Mouse (Mus musculus): ENCODE results near the gene Mlec. TPM values are rescaled to one million over a fixed set of nuclear protein-coding genes. Genes with fewer than 3 reads are reported as not detected.
A peak's percentile ranks its signal among the peaks of the same experiment; 100 is the strongest.
"Not testable (repeated sequence)": the region's sequence is repeated elsewhere in the genome, so short reads cannot be mapped to it uniquely, and the experiment has no call there.

The Mlec gene
- polyA plus RNA-seq, 1 experiment from 2014 or later = 73.6 TPM

DNA sequence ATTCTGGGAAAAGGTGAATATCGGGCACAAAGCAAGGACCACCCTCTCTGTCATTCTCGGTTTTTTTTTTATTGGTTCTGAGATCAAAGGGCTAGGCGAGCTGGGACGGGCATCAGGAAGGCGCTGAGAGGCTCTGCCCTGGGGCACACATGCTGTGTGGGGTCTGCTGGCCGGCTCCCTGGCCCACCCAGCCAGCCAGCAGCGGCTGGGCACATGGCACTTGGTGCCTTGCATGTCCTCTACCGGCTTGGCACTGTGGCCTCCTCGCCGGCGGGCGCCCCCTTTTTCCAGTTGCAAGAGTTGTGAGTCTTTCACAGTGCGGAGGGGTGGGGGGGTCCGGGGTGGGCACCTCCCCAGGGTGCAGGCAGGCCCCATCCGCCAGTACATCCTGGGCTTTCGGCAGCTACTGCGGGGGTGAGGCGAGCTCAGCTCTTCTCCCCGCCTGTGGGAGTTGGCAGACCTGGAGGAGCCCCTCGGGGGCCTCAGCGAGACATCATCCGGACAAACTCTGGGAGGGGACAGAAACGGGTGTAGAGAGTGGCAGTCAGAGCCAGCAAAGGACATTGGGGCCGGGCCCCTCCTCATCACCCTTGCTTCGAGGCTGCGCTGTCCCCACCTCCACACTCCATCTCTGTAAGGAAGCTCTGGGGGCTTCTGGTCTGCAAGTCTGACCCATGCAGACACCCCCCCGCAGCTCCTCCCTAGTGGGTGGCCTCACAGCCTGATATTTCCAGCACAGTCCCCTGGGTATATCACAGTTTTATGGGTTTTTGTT, 10.8 kb upstream of the Mlec start:
- WGBS = 47% methylated on average over 27 of the region's 27 CpGs
- peak overlapping the region; percentile 51 for H3K27ac ChIP-seq (replicated peaks)

DNA sequence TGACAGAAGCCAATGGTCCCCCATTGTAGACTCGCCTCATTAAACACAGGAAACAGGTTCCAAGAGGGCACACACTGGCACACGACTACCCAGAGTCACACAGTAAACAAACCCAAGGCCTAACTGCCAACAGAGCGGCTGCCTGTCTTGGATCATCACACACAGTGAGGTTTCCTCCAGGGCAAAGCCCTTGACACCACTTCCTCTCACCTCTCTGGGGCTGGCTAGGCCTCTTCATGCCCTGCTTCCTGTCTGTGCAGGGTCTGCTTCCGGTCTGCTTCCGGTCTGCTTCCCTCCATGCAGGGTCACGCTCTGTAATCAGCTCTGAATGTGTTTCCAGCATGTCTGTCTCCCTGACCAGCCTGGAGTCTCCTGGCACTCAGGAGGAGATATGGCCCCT, 9.4 kb upstream of the Mlec start:
- WGBS = 62% methylated on average over 6 of the region's 6 CpGs
- no peak for DNase-seq (ENCODE audit: low spot score)
- Histone ChIP-seq H3K4me1 (peaks cover 31% of the 10 kb centered on the region), H3K9me3 (no peaks in the 10 kb centered on the region), H3K36me3 (replicated peaks) (no peaks in the 10 kb centered on the region), H3K27me3 (replicated peaks; ENCODE audit: low read depth, poor library complexity, severe bottlenecking) (no peaks in the 10 kb centered on the region), H3K4me3 (no peak overlapping the region), H3K27ac (replicated peaks) (peak overlapping the region; percentile 62; the same call in 1 of the 2 replicates)

More for the DNA sequence above, 10.8 kb upstream of the Mlec start:
- Histone ChIP-seq H3K36me3 (replicated peaks) (no peaks in the 10 kb centered on the region), H3K4me1 (peaks cover 22% of the 10 kb centered on the region), H3K9me3 (no peaks in the 10 kb centered on the region), H3K27me3 (replicated peaks; ENCODE audit: low read depth, poor library complexity, severe bottlenecking) (no peaks in the 10 kb centered on the region), H3K4me3 (no peak overlapping the region)
- peak; percentile 33 for DNase-seq (ENCODE audit: low spot score)

DNA sequence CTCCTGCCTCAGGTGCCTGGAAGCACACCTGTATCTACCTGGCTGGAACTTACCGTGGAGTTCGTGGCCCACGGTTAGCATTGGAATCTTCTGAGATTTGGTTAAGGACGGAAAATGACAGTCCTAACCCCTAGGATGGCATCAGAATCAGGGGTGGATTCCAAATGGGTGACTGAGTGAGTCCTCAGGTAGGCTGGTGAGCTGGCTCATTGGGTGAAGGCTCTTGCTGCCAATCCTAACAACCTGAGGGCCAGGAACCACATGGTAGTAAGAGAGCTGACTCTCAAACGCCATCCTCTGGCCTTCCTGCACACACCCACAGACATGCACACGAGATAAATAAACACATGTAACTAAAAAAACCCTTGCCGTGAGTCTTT, 8.8 kb upstream of the Mlec start:
- no peaks in the 10 kb centered on the region for H3K9me3 ChIP-seq
- H3K27me3 ChIP-seq (replicated peaks; ENCODE audit: low read depth, poor library complexity, severe bottlenecking) = no peaks in the 10 kb centered on the region
- 0 out of 2 replicates have a peak overlapping the region, but pooled peaks have one; percentile 62 for H3K27ac ChIP-seq (replicated peaks)
- H3K36me3 ChIP-seq (replicated peaks) = no peaks in the 10 kb centered on the region
- no peak overlapping the region for H3K4me3 ChIP-seq
- peaks cover 31% of the 10 kb centered on the region for H3K4me1 ChIP-seq
- WGBS = 85% methylated on average over 7 of the region's 7 CpGs
- no peak for DNase-seq (ENCODE audit: low spot score)

DNA sequence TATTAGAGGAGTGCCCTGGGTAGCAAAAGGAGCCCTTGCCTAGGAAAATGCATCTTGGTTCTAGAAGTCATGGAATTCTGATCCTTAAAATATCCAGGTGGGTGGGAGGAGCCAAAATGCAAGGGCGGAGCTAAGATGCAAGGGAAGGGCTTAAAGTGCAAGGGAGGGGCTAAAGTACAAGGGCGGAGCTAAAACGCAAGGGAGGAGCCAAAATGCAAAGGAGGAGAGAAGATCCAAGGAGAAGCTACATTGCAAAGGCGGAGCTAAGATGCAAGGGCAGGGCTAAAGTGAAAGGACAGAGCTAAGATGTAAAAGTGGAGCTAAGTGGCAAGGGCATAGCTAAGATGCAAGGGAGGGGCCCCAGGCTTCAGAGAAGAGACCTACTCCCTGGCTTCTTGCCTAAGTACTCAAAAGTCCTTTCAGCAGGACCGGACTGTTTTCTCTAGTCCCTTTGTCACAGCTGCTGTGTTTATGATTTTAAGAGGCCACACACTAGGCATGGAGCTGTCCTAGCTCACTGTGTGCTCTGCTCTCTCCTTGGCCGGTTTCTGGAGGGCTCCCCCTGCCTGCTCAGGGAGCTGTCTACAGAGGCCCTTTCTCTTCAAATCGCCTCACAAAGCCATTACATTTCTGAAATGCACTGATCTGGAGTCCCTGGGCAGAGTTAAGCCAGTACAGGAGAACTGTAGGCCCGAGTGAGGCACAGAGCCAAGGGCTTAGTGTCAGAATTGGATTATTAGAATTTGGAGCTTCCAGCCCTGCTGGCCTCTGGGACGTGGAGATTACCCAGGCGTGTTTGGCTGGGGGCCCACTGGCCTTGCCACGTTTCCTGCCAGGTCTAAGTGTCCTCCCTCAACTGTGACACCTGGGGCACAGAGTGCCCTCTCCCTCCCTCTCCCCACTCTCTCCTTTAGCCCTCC, 8.2 kb upstream of the Mlec start:
- Histone ChIP-seq H3K36me3 (replicated peaks) (no peaks in the 10 kb centered on the region), H3K27me3 (replicated peaks; ENCODE audit: low read depth, poor library complexity, severe bottlenecking) (no peaks in the 10 kb centered on the region), H3K4me3 (no peak overlapping the region), H3K4me1 (peaks cover 35% of the 10 kb centered on the region), H3K9me3 (no peaks in the 10 kb centered on the region), H3K27ac (replicated peaks) (no peak overlapping the region)
- 61% methylated on average over 11 of the region's 11 CpGs for WGBS
- DNase-seq (ENCODE audit: low spot score) = no peak

DNA sequence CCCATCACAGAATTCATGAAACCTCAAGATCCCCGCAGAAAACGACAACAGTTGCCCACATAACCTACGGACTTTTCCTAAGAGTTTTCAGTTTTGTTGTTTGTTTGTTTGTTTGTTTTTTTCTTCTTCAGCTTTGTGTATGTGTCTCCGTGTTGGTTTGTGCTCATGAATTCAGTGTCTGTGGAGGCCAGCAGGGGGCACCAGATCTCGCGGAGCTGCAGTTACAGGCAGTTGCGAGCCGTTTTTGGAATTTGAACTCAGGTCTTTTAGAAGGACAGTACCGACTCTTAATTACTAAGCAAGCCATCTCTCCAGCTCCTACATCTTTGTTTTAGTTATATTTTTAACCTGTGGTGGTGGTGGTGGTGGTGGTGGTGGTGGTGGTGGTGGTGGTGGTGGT, 7.4 kb upstream of the Mlec start:
- no peak for DNase-seq (ENCODE audit: low spot score)
- 57% methylated on average over 9 of the region's 9 CpGs for WGBS

DNA sequence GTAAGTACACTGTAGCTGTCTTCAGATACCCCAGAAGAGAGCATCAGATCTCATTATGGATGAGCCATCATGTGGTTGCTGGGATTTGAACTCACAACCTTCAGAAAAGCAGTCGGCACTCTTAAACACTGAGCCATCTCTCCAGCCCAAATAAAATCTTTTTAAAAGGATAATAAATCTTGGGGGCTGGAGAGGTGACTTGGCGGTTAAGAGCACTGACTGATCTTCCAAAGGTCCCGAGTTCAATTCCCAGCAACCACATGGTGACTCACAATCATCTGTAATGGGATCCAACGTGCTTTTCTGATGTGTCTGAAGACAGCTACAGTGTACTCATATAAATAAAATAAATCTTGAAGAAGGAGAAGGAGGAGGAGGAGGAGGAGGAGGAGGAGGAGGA, 6.5 kb upstream of the Mlec start:
- not testable (repeated sequence) for H3K27ac ChIP-seq (replicated peaks); H3K9me3 ChIP-seq; H3K4me3 ChIP-seq; DNase-seq (ENCODE audit: low spot score); H3K36me3 ChIP-seq (replicated peaks); H3K27me3 ChIP-seq (replicated peaks; ENCODE audit: low read depth, poor library complexity, severe bottlenecking)
- 80% methylated on average over 4 of the region's 4 CpGs for WGBS
- peaks cover 47% of the 10 kb centered on the region for H3K4me1 ChIP-seq

More for the DNA sequence above, 7.4 kb upstream of the Mlec start:
- no peak overlapping the region for H3K27ac ChIP-seq (replicated peaks)
- H3K4me1 ChIP-seq = peaks cover 43% of the 10 kb centered on the region
- H3K4me3 ChIP-seq = no peak overlapping the region
- H3K9me3 ChIP-seq = no peaks in the 10 kb centered on the region
- H3K36me3 ChIP-seq (replicated peaks) = no peaks in the 10 kb centered on the region
- no peaks in the 10 kb centered on the region for H3K27me3 ChIP-seq (replicated peaks; ENCODE audit: low read depth, poor library complexity, severe bottlenecking)

DNA sequence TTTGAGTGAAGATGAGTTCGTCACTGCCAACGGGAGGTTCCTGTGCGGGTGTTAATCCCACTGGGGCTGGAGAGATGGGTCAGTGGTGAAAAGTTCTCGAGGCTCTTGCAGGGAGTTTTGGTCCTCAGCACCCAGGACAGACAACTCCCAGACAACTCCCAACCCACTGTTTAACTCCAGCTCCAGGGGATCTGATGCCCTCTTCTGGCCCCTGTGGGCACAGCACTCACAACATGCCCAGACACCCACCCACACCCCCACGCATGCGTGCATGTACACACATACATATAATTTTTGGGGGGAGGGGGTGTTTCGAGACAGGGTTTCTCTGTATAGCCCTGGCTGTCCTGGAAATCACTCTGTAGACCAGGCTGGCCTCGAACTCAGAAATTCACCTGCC, 5.6 kb upstream of the Mlec start:
- no peak overlapping the region for H3K27ac ChIP-seq (replicated peaks)
- DNase-seq (ENCODE audit: low spot score) = peak; percentile 69
- H3K9me3 ChIP-seq = no peaks in the 10 kb centered on the region
- H3K4me1 ChIP-seq = peaks cover 49% of the 10 kb centered on the region
- H3K36me3 ChIP-seq (replicated peaks) = no peaks in the 10 kb centered on the region
- H3K27me3 ChIP-seq (replicated peaks; ENCODE audit: low read depth, poor library complexity, severe bottlenecking) = no peaks in the 10 kb centered on the region
- H3K4me3 ChIP-seq = peak overlapping the region; percentile 28; the same call in 1 of the 2 replicates
- WGBS = 44% methylated on average over 8 of the region's 8 CpGs

DNA sequence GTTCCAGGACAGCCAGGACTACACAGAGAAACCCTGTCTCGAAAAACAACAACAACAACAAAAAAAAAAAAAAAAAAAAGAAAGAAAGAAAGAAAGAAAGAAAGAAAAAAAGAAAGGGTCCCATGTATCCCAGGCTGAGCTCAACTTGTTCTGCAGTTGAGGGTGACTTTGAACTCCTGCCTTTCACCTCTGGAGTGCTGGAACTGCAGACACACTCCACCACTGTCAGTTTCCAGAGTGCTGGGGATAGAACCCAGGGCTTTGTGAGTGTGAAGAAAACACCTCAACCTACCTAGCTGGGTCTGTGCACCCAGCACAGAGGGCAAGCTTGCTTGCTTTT, 3.9 kb upstream of the Mlec start:
- H3K9me3 ChIP-seq; H3K36me3 ChIP-seq (replicated peaks); H3K27me3 ChIP-seq (replicated peaks; ENCODE audit: low read depth, poor library complexity, severe bottlenecking); H3K4me3 ChIP-seq; DNase-seq (ENCODE audit: low spot score); H3K27ac ChIP-seq (replicated peaks): not testable (repeated sequence)
- peaks cover 48% of the 10 kb centered on the region for H3K4me1 ChIP-seq
- WGBS = 86% methylated on average over 1 of the region's 1 CpGs

DNA sequence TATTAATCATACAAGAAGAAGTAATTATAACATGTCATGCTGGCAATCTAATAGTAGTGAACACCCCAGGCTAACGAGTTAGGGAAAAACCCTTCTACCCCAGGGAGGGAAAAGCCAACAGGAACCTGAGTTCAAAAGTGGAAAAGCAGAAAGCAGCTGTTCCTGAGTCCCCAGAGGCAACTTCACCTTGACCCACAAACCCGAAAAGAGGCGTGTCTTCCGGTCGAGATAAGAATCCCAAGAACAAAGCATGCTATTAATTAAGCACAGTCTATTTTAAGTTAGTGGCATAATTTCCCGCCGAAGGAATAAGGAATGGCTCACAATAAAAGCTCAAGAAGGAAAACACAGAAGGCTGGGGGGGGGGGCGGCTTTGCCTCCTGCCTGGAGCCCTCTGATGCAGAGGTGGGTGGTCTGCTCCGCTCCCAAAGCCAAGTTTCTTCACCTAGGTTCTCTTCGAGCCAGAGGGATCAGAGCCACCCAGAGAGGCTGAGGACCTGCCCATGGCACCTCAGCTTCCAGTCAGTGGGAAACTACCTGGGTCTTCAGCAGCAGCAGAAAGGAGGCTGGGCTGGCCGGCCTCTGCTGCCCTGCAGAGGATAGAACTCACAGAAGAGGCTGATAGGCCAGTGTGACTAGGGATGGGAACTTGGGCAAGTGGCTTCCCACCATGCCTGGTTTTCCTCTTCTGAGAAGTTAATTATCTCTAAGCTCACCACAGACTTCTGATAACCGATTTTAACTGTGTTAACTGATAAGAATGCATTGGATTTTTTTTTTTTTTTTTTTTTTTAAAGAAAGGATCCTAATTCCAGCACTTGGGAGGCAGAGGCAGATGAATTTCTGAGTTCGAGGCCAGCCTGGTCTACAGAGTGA, 3.3 kb upstream of the Mlec start:
- peak; percentile 41 for DNase-seq (ENCODE audit: low spot score)
- no peaks in the 10 kb centered on the region for H3K27me3 ChIP-seq (replicated peaks; ENCODE audit: low read depth, poor library complexity, severe bottlenecking)
- peaks cover 50% of the 10 kb centered on the region for H3K4me1 ChIP-seq
- H3K4me3 ChIP-seq = peak overlapping the region; percentile 31
- no peaks in the 10 kb centered on the region for H3K36me3 ChIP-seq (replicated peaks)
- no peaks in the 10 kb centered on the region for H3K9me3 ChIP-seq
- 47% methylated on average over 13 of the region's 13 CpGs for WGBS
- peak overlapping the region; percentile 75 for H3K27ac ChIP-seq (replicated peaks)

DNA sequence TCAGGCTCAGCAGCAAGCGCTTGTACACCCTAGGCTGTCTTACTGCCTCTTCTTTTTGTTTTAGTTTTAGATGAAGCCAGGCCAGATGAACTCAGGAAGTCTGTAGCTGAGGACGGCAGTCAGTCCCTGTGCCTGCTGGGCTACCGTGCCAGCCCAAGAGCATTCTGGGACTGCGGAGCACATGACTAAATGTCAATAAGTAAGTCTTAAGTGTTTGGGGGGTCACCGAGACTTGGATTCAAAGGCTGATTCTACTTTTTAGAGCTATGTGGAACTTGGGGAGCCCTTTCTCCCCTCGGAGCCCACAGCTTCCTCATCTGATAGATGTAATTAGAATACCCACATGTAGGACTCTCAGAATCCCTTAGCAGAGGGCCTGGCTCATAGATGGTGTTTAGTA, 2.7 kb upstream of the Mlec start:
- 0 out of 2 replicates have a peak overlapping the region, but pooled peaks have one; percentile 22 for H3K27ac ChIP-seq (replicated peaks)
- 75% methylated on average over 6 of the region's 6 CpGs for WGBS
- H3K36me3 ChIP-seq (replicated peaks) = 0 out of 2 replicates have a peak, but pooled peaks cover 1% of the 10 kb centered on the region
- H3K4me1 ChIP-seq = peaks cover 56% of the 10 kb centered on the region
- H3K9me3 ChIP-seq = no peaks in the 10 kb centered on the region
- H3K4me3 ChIP-seq = no peak overlapping the region
- no peak for DNase-seq (ENCODE audit: low spot score)
- no peaks in the 10 kb centered on the region for H3K27me3 ChIP-seq (replicated peaks; ENCODE audit: low read depth, poor library complexity, severe bottlenecking)

DNA sequence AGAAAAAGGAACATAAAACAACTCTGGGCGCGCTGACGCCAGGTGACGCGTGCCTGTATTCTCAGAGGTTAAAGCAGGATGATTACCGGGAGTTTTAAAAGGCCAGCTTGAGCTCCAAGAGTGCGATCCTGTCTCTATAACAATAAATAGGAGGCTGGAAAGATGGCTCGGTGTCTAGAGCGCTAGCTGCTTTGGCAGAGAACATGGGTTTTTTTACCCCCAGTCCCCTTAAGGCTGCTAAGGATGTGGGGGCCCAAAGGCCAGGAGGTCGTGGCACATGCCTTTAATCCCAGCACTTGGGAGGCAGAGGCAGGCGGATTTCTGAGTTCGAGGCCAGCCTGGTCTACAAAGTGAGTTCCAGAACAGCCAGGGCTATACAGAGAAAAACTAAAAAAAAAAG, 1.2 kb upstream of the Mlec start:
- Histone ChIP-seq H3K9me3 (no peaks in the 10 kb centered on the region), H3K27me3 (replicated peaks; ENCODE audit: low read depth, poor library complexity, severe bottlenecking) (no peaks in the 10 kb centered on the region), H3K4me3 (peak overlapping the region; percentile 78), H3K27ac (replicated peaks) (peak overlapping the region; percentile 97), H3K36me3 (replicated peaks) (peaks cover 12% of the 10 kb centered on the region; the same call in 1 of the 2 replicates), H3K4me1 (peaks cover 71% of the 10 kb centered on the region)
- WGBS = 38% methylated on average over 12 of the region's 12 CpGs
- DNase-seq (ENCODE audit: low spot score) = no peak
